Mouse (Mus musculus) gastrocnemius, adult 2 months (tissue): Measurements from ENCODE around the gene Comp. TPM values are rescaled to one million over a fixed set of nuclear protein-coding genes. Genes with fewer than 3 reads are reported as not detected.

Source experiments
- DNase-seq: peaks from one replicate; pipeline ENCODE4 v3.0.0; 2022
- H3K27ac ChIP-seq: fragments of 200-600 bp; 2 replicates; pipeline ENCODE4 v1.8.1; 2022; ENCODE audit warnings: mild to moderate bottlenecking
- H3K4me3 ChIP-seq: fragments of 200-600 bp; 2 replicates; pipeline ENCODE4 v1.8.1; 2022; ENCODE audit warnings: mild to moderate bottlenecking, moderate library complexity
- CTCF ChIP-seq: fragments of 200-600 bp; IDR thresholded peaks from 2 replicates; pipeline ENCODE4 v1.8.1; 2022; ENCODE audit warnings: antibody characterized with exemption, mild to moderate bottlenecking, moderate library complexity
- intact Hi-C: fragments of 180-260 bp; cut with DNase I; formaldehyde crosslinking; loops from one replicate; pipeline ENCODE4 v1.15.1; 2025
- long read RNA-seq, 2 experiments: library from polyadenylated mRNA; stranded (forward); transcript quantifications; one replicate each; pipeline ENCODE4 v2.0.0; 2021
- total RNA-seq, 2 experiments: library from RNA; stranded (reverse); gene quantifications; 2 replicates each; pipeline ENCODE4 v1.2.3; 2021

The Comp gene
- total RNA-seq = 10 to 100 TPM in 1 of 2 experiments, 1 to 10 TPM in 1; 5.5 to 31.2 TPM
- long read RNA-seq, experiment 1, transcript Comp-201 (19 exons, 2,416 nt) = major isoform, 30 of 37 reads
- long read RNA-seq, experiment 1, partial matches to known transcripts = 4 of 37 reads
- long read RNA-seq, experiment 1, other reads (novel, unspliced or antisense) = 3 of 37 reads
- long read RNA-seq, experiment 2, transcript Comp-201 (19 exons, 2,416 nt) = major isoform, 5 of 15 reads
- long read RNA-seq, experiment 2, partial matches to known transcripts = 6 of 15 reads
- long read RNA-seq, experiment 2, other reads (novel, unspliced or antisense) = 4 of 15 reads

- Histone ChIP-seq H3K27ac (peak within 1 kb of the TSS; percentile 35), H3K4me3 (peak within 1 kb of the TSS; percentile 63)
- TF ChIP-seq CTCF = no peak
- intact Hi-C loops = no loop called here
- DNase-seq = no peak
Observed at GRCm38 (mm10) chr8:70373397-70374317, at the start of gene Comp. TSS of gene Comp (plus strand) at chr8:70373558.

- no peak for DNase-seq
- peak; percentile 12; the same call in 1 of the 2 replicates for TF ChIP-seq CTCF
- Histone ChIP-seq H3K27ac (no peak overlapping the region), H3K4me3 (no peak overlapping the region)
- intact Hi-C loops = no loop called here
Observed at GRCm38 (mm10) chr8:70323716-70324115, 49.6 kb upstream of the Comp start.

GRCm38 (mm10) chr8:70327512-70327911 lies 45.8 kb upstream of the Comp start:
- DNase-seq = no peak
- TF ChIP-seq CTCF = no peak
- no peak overlapping the region for H3K27ac ChIP-seq
- no peak overlapping the region for H3K4me3 ChIP-seq
- intact Hi-C loops = no loop called here

- Histone ChIP-seq H3K4me3 (no peak within 1 kb of the TSS), H3K27ac (no peak within 1 kb of the TSS)
- intact Hi-C loops = no loop called here
- no peak for TF ChIP-seq CTCF
- DNase-seq = peak; percentile 46
Observed at GRCm38 (mm10) chr8:70329124-70329834, 44.1 kb upstream of the Comp start, which contains the start of gene Gdf1. TSS of gene Gdf1 (plus strand) at chr8:70329817.

GRCm38 (mm10) chr8:70329835-70330740 lies 43.3 kb upstream of the Comp start:
- no peak for TF ChIP-seq CTCF
- H3K27ac ChIP-seq = no peak overlapping the region
- H3K4me3 ChIP-seq = no peak overlapping the region
- DNase-seq = no peak
- intact Hi-C loops = no loop called here

- peak; percentile 51 for DNase-seq
Observed at GRCm38 (mm10) chr8:70330741-70331364, 42.5 kb upstream of the Comp start.

GRCm38 (mm10) chr8:70331526-70331925 lies 41.8 kb upstream of the Comp start:
- no peak for DNase-seq
- Histone ChIP-seq H3K4me3 (no peak overlapping the region), H3K27ac (no peak overlapping the region)
- intact Hi-C loops = no loop called here
- TF ChIP-seq CTCF = no peak

More at GRCm38 (mm10) chr8:70330741-70331364, 42.5 kb upstream of the Comp start:
- peak; percentile 14; the same call in 1 of the 2 replicates for TF ChIP-seq CTCF
- no peak overlapping the region for H3K27ac ChIP-seq
- intact Hi-C loops = no loop called here
- no peak overlapping the region for H3K4me3 ChIP-seq

DNA sequence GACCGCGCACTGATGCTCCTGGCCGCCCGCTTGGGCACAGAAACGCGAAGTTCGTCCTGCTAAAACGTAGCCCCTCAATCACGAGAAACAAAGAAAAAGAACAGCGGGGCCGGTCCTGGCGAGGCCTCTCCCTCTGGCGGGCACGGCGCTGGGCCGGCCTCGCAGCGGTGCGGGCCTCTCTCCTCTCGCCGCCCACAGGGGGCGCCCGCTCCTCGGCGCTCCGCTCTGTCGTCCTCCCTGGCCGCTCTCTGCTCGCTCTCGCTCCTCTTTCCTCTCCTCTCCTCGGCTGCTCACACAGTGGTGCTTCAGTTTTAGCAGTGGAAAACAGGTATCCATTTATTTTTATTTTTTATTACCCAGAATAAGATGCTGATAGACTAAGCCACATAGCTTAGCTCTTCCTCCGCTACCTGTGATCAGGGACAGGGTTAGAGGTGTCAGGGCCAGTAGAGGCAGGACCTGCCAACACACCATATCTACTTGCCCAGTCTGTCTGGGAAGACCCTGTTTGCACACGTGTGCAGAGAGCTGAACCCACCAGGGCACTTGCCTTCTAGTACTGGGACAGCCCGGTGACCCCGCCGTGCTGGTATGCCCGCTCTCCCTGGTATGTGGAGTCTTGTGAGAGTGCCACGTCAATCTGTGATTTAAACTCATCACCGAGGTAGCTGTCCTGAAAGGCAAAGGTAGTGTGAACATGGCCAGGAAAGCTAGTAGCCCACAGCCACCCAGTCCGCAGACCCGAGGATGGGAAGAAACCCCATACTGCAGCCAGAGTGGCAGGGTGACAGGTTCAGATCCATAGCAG lies 41.1 kb upstream of the Comp start:
- peak; percentile 85 for DNase-seq
- Histone ChIP-seq H3K4me3 (no peak overlapping the region; the same call in 1 of the 2 replicates), H3K27ac (no peak overlapping the region)
- intact Hi-C loops = no loop called here
- peak; percentile 97 for TF ChIP-seq CTCF

DNA sequence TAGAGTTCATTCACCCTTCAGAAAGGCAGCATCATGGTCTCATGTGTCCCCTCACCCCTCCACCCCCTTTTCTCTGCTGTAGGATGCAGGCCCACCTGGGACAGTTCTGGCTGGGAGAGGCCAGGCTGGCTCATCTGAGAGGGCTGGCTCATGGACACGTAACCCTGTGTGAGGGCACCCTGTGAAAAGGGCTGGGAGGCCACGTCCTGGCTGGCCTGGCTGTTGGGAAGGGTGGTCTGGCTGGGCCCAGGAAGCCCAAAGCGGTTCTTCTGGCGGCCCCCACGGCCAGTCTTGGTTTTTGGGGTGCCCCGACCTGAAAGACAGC lies 40.5 kb upstream of the Comp start:
- intact Hi-C loops = no loop called here
- TF ChIP-seq CTCF = no peak
- Histone ChIP-seq H3K27ac (no peak overlapping the region), H3K4me3 (no peak overlapping the region)
- DNase-seq = no peak

DNA sequence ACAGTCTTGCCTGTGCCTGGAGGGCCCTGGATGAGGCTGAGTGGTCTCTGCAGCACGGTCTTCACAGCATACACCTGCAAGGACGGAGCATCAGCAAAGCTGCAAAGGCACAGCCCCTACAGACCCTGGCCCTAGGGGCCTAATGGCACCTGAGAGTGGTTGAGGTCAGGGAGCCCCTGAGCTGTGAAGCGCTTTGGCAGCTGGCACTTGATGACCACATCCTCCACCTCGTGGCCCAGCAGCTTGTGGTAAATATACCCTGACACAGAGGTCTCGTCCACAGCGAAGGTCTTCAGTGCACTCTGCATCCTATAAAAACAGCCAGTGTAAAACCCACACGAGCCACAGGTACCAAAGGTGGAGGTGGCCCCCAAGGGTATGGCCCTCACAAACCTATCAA lies 34.4 kb upstream of the Comp start:
- no peak for DNase-seq
- TF ChIP-seq CTCF = no peak
- Histone ChIP-seq H3K4me3 (no peak overlapping the region), H3K27ac (no peak overlapping the region)
- intact Hi-C loops = no loop called here
